Mouse (Mus musculus): ENCODE measurements around the gene Asns. TPM values are rescaled to one million over a fixed set of nuclear protein-coding genes. Genes with fewer than 3 reads are reported as not detected.
A peak's percentile ranks its signal among the peaks of the same experiment; 100 is the strongest.
"Not testable (repeated sequence)": the region's sequence is repeated elsewhere in the genome, so short reads cannot be mapped to it uniquely, and the experiment has no call there.

Asns gene
- polyA plus RNA-seq, 1 experiment from 2014 or later, result 42.6 TPM

DNA sequence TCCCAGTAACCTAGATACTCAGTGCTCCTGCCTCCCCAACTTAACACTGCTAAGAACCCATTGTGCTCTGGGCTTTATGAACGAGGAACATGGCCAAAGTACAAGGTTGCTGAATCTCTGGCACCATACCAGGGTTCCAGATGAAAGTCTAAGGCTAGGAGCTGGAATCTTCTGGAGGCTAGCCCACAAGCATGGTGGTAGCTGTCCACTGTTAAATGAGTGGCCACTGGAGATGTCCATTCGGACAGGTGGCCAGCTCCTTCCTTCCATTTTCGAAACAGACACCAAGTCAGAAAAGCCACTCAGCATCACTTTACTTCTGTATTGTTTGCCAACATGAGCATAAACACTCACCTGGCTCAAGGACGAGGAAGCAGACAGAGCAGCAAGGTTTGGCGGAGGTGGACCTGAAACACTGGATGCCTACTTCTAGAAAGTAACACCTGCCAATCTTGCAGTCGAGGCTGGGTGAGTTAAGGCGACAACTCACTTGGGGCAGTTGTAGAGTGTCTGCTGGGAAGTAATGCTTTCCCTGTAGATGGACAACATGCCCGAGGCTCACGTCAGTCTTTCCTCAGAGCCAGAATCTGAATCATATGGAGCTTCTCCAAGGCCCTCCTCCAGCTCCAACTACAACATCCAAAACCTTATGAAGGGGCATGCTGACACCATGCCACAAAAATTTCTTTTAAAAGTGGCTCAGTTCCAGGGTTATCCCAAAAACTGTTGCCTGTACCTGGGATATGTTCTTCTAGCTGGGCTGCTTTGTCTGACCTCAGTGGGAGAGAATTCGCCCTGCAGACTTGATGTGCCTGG is 20.4 kb downstream of the Asns start:
- Histone ChIP-seq H3K4me1 (replicated peaks) (no peaks in the 10 kb centered on the region), H3K4me3 (replicated peaks) (no peak overlapping the region), H3K36me3 (peaks cover 10% of the 10 kb centered on the region; the same call in 1 of the 2 replicates), H3K9ac (replicated peaks) (no peak overlapping the region), H3K27ac (no peak overlapping the region), H3K27me3 (no peaks in the 10 kb centered on the region), H3K4me2 (replicated peaks) (no peak overlapping the region), H3K9me3 (no peaks in the 10 kb centered on the region)
- ATAC-seq, result no peak
- 90% methylated on average over 10 of the region's 10 CpGs for WGBS

DNA sequence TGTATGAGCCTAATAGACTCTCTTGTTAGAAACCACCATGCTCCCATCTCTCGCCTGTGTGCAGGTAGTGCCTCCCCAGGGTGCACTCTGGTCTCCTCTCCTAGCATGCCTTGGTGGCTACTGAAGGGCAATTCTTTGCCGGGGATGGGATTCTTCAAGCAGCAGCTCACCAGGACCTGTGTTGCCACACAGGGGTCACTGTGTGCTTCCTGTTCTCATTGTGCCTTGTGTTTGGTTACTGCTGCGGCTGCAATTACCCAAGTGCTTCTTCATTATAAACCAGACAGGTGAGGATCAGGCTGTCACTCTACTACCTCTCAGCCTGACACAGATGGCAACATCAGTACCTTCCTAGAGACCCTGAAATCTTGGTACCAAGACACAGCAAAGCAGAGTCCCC is 21.6 kb downstream of the Asns start:
- no peak for ATAC-seq

DNA sequence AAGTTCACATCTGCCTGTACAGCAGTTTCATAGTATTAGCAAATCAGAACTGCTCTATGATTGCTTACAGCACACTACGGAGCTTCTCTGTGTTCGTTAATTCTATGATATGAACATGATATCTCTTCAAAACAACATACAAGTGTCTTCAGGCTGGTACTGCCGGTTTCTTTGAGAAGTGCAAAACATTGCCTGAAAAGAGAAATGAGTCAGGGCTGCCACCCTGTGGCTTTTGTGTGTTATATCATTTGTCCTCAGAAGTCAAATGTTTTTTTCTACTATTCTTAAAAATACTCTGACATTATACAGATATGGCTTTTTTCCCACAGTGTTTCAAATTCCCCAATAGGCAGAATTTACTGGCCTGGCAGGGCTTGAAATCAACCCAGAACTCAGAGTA is 22.5 kb downstream of the Asns start:
- Histone ChIP-seq H3K4me2 (replicated peaks) (no peak overlapping the region), H3K9ac (replicated peaks) (no peak overlapping the region), H3K36me3 (peaks cover 10% of the 10 kb centered on the region; the same call in 1 of the 2 replicates), H3K27me3 (no peaks in the 10 kb centered on the region), H3K9me3 (no peaks in the 10 kb centered on the region), H3K4me3 (replicated peaks) (no peak overlapping the region), H3K4me1 (replicated peaks) (no peaks in the 10 kb centered on the region), H3K27ac (no peak overlapping the region)
- 81% methylated on average over 3 of the region's 3 CpGs for WGBS
- ATAC-seq, result no peak

More for the DNA sequence above, 21.6 kb downstream of the Asns start:
- no peaks in the 10 kb centered on the region for H3K9me3 ChIP-seq
- H3K27me3 ChIP-seq, result no peaks in the 10 kb centered on the region
- no peak overlapping the region for H3K4me2 ChIP-seq (replicated peaks)
- no peak overlapping the region for H3K27ac ChIP-seq
- H3K4me3 ChIP-seq (replicated peaks), result no peak overlapping the region
- H3K9ac ChIP-seq (replicated peaks), result no peak overlapping the region
- WGBS, result 76% methylated on average over 3 of the region's 3 CpGs
- no peaks in the 10 kb centered on the region for H3K4me1 ChIP-seq (replicated peaks)
- peaks cover 10% of the 10 kb centered on the region; the same call in 1 of the 2 replicates for H3K36me3 ChIP-seq

DNA sequence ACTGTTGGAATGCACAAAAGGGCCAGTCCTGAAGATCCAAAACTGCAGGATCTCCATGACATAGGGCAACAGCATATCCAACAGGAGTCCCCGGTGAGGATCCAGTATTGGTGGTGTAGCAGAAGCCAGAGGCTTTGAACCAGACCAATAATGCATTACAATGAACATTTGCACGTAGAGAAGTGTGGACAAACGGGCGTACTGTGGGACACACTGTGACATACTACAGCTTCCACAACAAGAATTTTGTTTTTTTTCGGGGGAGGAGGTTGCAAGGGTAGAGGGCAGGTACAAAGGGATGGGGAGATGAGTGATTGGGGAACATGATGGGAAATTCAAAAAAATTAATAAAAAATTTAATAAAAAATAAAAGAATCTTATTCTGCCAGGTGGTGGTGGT is 23.3 kb downstream of the Asns start:
- no peak for ATAC-seq
- no peaks in the 10 kb centered on the region for H3K27me3 ChIP-seq
- H3K4me3 ChIP-seq (replicated peaks), result no peak overlapping the region
- no peak overlapping the region for H3K27ac ChIP-seq
- no peaks in the 10 kb centered on the region for H3K9me3 ChIP-seq
- no peak overlapping the region for H3K4me2 ChIP-seq (replicated peaks)
- H3K4me1 ChIP-seq (replicated peaks), result no peaks in the 10 kb centered on the region
- no peak overlapping the region for H3K9ac ChIP-seq (replicated peaks)
- 95% methylated on average over 5 of the region's 5 CpGs for WGBS
- 0 out of 2 replicates have a peak, but pooled peaks cover 5% of the 10 kb centered on the region for H3K36me3 ChIP-seq

DNA sequence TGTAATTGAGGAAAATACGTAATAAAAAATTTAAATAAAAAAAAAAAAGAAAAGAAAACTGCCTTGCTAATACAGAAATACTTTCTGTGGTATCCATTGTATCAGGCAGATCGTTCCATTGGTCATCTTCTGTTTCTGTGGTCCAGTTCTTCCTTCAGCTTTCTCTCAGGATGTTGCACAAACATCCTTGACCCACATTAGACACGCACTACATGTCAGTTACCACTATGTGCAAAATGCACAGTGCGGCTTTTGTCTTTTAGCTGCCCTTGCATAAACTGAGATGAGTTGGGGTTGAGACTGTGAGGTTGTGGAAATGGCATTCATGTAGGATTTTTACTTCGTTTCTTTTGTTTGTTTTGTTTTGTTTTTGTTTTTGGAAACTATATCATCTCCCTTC is 24.7 kb downstream of the Asns start:
- H3K4me2 ChIP-seq (replicated peaks), result no peak overlapping the region
- 86% methylated on average over 5 of the region's 5 CpGs for WGBS
- H3K4me1 ChIP-seq (replicated peaks), result no peaks in the 10 kb centered on the region
- ATAC-seq, result no peak
- no peak overlapping the region for H3K9ac ChIP-seq (replicated peaks)
- H3K36me3 ChIP-seq, result no peaks in the 10 kb centered on the region
- no peak overlapping the region for H3K27ac ChIP-seq
- H3K9me3 ChIP-seq, result no peaks in the 10 kb centered on the region
- no peak overlapping the region for H3K4me3 ChIP-seq (replicated peaks)
- H3K27me3 ChIP-seq, result no peaks in the 10 kb centered on the region

DNA sequence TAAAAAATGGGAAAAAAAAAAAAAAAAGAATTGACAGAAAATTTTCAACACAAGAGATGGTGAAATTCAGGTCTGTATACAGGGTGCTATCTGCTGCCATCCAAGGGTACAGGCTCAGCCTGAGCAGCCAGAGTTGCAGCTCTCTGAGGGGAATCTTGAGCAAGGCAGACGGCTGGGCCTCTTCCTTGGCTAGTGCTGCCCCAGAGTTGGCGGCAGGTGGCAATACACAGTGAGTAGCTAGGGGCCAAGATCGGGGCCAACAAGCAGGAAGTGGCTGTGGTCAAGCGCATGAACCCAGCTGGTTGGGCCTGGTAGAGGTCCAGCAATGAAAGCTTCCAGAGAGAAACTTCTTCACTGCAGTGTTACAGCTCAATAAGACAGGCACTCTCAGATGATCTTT is 27.2 kb downstream of the Asns start:
- WGBS, result 92% methylated on average over 4 of the region's 4 CpGs
- not testable (repeated sequence) for ATAC-seq; H3K4me2 ChIP-seq (replicated peaks)

DNA sequence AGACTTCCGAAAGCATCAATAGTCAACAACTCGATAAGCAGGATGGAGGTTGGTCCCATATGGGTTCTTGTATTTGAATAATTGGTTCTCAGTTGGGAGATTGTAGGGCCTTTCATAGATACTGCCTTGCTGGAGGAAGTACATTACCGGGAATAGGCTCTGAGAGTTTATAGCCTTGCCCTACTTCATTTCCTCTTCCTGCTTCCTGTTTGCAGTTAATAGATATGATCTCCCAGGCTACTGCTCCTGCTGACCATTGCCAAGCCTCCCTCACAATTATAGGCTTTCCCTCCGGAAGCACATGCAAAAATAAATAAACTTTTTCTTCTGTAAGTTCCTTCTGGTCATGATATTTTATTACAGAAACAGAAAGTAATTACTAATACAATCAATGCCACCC is 31.6 kb downstream of the Asns start:
- Histone ChIP-seq H3K9ac (replicated peaks) (no peak overlapping the region), H3K9me3 (no peaks in the 10 kb centered on the region), H3K4me3 (replicated peaks) (no peak overlapping the region), H3K36me3 (no peaks in the 10 kb centered on the region), H3K4me1 (replicated peaks) (no peaks in the 10 kb centered on the region), H3K4me2 (replicated peaks) (no peak overlapping the region), H3K27ac (no peak overlapping the region), H3K27me3 (no peaks in the 10 kb centered on the region)
- WGBS, result 80% methylated on average over 4 of the region's 4 CpGs
- ATAC-seq, result no peak

More for the DNA sequence above, 27.2 kb downstream of the Asns start:
- not testable (repeated sequence) for H3K4me1 ChIP-seq (replicated peaks); H3K9ac ChIP-seq (replicated peaks); H3K4me3 ChIP-seq (replicated peaks); H3K9me3 ChIP-seq; H3K27me3 ChIP-seq; H3K27ac ChIP-seq; H3K36me3 ChIP-seq

DNA sequence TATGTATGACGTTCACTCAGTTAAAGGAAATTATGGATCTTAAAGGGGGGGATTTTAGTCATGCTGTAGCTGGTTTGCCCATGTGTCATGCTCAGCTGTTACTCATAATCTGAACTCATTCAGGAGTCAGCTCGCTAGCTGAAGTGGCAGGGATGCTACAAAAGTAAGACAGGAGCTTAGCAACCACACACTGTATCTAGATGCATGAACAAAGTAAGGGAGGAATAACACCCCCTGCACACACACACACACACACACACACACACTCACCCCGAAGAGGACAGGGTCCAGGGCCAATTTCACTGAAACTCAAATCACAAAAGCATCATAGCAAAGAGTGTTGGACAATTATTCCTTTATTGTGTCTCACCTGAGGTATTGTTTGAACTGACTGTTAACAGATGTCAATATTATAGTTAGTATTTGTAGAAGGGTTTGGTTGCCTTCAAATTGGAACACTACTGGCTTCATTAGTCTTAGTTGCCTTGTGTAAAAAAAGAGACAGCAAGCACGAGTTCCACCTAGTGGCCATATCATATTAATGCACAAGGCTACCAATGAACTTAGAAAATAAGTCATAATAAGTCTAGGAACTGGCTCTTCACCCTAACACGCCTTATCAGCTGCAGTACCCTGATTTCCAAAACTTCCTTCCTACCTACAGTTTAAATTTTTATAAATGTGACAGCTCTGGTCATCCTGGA is 32.5 kb downstream of the Asns start:
- Histone ChIP-seq H3K9ac (replicated peaks) (no peak overlapping the region), H3K4me2 (replicated peaks) (no peak overlapping the region), H3K27ac (no peak overlapping the region), H3K4me3 (replicated peaks) (no peak overlapping the region), H3K27me3 (no peaks in the 10 kb centered on the region), H3K4me1 (replicated peaks) (no peaks in the 10 kb centered on the region), H3K36me3 (no peaks in the 10 kb centered on the region), H3K9me3 (no peaks in the 10 kb centered on the region)
- peak; percentile 63 for ATAC-seq
- 73% methylated on average over 5 of the region's 5 CpGs for WGBS

DNA sequence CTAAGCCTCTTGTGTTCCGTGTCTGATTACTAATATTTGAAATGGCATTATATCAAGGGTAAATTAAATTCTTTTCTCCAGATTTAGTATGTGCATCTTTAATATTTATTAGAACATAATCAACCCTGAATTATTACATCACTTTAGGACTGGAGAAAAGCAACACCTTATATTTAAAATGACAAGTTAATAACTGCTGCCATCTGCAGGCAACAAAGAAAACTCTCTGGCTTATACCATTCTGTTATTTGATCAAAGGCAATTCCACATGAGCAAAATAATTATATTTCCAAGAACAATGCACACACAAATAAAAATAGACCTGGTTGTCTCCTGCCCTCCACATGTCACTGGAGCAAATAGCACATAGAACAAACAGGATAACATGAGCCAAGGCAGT is 36.5 kb downstream of the Asns start:
- Histone ChIP-seq H3K9me3 (no peaks in the 10 kb centered on the region), H3K4me1 (replicated peaks) (no peaks in the 10 kb centered on the region), H3K4me3 (replicated peaks) (no peak overlapping the region), H3K9ac (replicated peaks) (no peak overlapping the region), H3K36me3 (no peaks in the 10 kb centered on the region), H3K27ac (no peak overlapping the region), H3K4me2 (replicated peaks) (no peak overlapping the region), H3K27me3 (no peaks in the 10 kb centered on the region)
- WGBS, result 83% methylated on average over 1 of the region's 1 CpGs
- ATAC-seq, result 0 out of 2 replicates have a peak, but pooled peaks have one; percentile 11

DNA sequence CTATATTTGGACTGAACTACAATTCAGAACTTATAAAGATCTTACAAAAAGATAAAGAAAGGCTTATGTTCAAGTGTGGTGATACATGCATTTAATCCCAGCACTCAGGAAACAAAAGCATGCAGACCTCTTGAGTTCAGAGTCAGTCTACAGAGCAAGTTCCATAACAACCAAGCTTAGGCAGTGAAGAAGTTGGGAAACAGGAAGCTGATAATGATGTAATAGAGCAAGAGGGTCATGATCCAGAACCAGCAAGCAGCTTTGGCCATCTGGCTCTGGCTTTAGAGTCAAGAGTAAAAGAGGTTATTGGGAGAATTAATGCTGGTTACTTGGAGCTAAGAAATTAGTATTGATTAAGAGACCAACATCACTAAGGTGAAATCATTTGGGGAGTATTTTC is 44.6 kb downstream of the Asns start:
- no peak for ATAC-seq
- Histone ChIP-seq H3K27ac (no peak overlapping the region), H3K36me3 (no peaks in the 10 kb centered on the region), H3K9me3 (no peaks in the 10 kb centered on the region), H3K4me3 (replicated peaks) (no peak overlapping the region), H3K27me3 (no peaks in the 10 kb centered on the region), H3K4me2 (replicated peaks) (no peak overlapping the region), H3K4me1 (replicated peaks) (no peaks in the 10 kb centered on the region), H3K9ac (replicated peaks) (no peak overlapping the region)

Data from midbrain, embryonic 13.5 days (tissue).